Mouse (Mus musculus): ENCODE measurements around the gene Cdkn1b. TPM values are rescaled to one million over a fixed set of nuclear protein-coding genes. Genes with fewer than 3 reads are reported as not detected.

Gene Cdkn1b
- total RNA-seq (2023) = 101 and 109 TPM in 2 replicates

GRCm38 (mm10) chr6:134920190-134921013 is at the start of gene Cdkn1b:
Gene Cdkn1b (plus strand): TSS chr6:134920401.

DNA sequence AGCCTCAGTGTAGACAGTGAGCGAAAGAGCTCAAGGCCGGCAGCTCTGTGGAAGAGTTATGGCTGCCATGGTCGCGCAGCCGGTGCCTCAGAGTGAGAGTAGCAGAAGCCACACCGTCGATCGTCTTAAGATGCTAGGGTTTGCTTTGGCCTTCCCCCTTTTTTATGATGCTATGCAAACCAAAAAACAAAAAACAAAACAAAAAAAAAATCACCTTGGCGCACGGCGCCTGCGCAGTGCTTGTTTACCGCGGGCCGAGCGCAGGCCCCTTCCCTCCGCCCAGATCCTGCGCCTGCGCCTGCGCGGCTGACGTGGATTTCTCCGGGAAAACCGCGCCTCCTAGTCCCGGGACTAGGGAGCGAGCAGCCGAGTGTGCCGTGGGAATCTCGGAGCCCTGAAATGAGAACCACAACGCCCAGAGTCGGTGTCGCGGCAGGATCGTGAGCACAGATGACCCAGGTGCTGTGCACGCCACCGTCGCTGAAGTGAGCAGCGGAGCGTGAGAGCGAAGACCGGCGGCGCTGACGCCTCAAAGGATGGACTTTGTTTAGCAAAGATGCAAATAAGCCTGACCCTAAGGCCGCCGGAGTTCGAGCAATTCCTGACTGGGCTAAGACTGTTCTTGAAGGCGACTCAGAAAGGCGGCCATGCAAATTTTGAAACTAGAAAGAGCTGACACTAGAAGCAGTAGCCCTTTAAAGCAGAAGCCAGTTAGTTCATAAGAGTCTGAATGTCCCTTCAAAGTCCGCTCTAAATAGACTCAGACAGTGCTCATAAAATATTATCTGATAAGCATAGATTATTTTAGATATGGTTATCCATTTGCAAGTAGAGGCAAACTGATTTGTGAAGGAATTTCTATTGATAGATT is 21.9 kb upstream of the Cdkn1b start, which contains the start of gene Gpr19:
TSS of gene Gpr19 (minus strand) at position 484 of the 871 bp plus-strand sequence.

Other genes starting within 250 kb of the Cdkn1b start
- gene Dusp16, start 127.8 kb upstream of the Cdkn1b start, total RNA-seq (2023) = 10.3 and 13.2 TPM in 2 replicates
- 7.4 and 11.3 TPM in 2 replicates for gene Crebl2, start 90.2 kb upstream of the Cdkn1b start, total RNA-seq (2023)
- gene Gpr19, start 21.8 kb upstream of the Cdkn1b start, total RNA-seq (2023) = 3.9 and 4.7 TPM in 2 replicates
- gene Apold1, start 61.3 kb downstream of the Cdkn1b start, total RNA-seq (2023) = 0.36 and 0.51 TPM in 2 replicates
- gene Ddx47, start 91.2 kb downstream of the Cdkn1b start, total RNA-seq (2023) = 68.4 and 87.3 TPM in 2 replicates
- 0.22 and 1.0 TPM in 2 replicates for gene Gprc5a, start 145.2 kb downstream of the Cdkn1b start, total RNA-seq (2023)
- not detected in 2 replicates for gene Gprc5d, start 197.9 kb downstream of the Cdkn1b start, total RNA-seq (2023)

Measured in neutrophil, adult 65 days (primary cell).